Mouse (Mus musculus) hindbrain, embryonic 15.5 days (tissue): ENCODE data around the gene Olfr887. TPM values are rescaled to one million over a fixed set of nuclear protein-coding genes. Genes with fewer than 3 reads are reported as not detected.

Experiments
- ATAC-seq: fragments of 200-750 bp; cut with Nextera tagmentation; 2 replicates; pipeline ENCODE4 v1.8.0; 2017; ENCODE audit warnings: low read depth, moderate number of reproducible peaks, moderate TSS enrichment; ENCODE audit not compliant: low FRiP score
- H3K27ac ChIP-seq: fragments of 300-500 bp; sonication (generic); replicated peaks from 2 replicates; pipeline ENCODE4 v1.5.1; 2015; ENCODE audit warnings: mild to moderate bottlenecking, inconsistent platforms
- H3K27me3 ChIP-seq: fragments of 300-500 bp; sonication (generic); 2 replicates; pipeline ENCODE4 v1.6.1; 2015; ENCODE audit warnings: control low read depth, inconsistent platforms
- H3K36me3 ChIP-seq: fragments of 300-500 bp; sonication (generic); 2 replicates; pipeline ENCODE4 v1.6.1; 2015; ENCODE audit warnings: control low read depth, inconsistent platforms
- H3K4me1 ChIP-seq: fragments of 300-500 bp; sonication (generic); replicated peaks from 2 replicates; pipeline ENCODE4 v1.6.1; 2015; ENCODE audit warnings: control low read depth, inconsistent platforms
- H3K4me2 ChIP-seq: fragments of 300-500 bp; sonication (generic); 2 replicates; pipeline ENCODE4 v1.6.1; 2015; ENCODE audit warnings: moderate library complexity, mild to moderate bottlenecking, inconsistent platforms
- H3K4me3 ChIP-seq: fragments of 300-500 bp; sonication (generic); 2 replicates; pipeline ENCODE4 v1.5.1; 2015; ENCODE audit warnings: mild to moderate bottlenecking, inconsistent platforms
- H3K9ac ChIP-seq: fragments of 300-500 bp; sonication (generic); 2 replicates; pipeline ENCODE4 v1.6.1; 2015; ENCODE audit warnings: inconsistent platforms
- H3K9me3 ChIP-seq: fragments of 300-500 bp; sonication (generic); 2 replicates; pipeline ENCODE4 v1.6.1; 2016; ENCODE audit warnings: control low read depth, inconsistent platforms
- WGBS: fragments of 180-500 bp; shearing (Covaris S2); methylation state at CpG from one replicate; pipeline ENCODE4 v1.1.7; 2015; 5-methylcytosine and 5-hydroxymethylcytosine counted together
- polyA plus RNA-seq: library from polyadenylated mRNA; unstranded; fragments of >200 nt; fragmentation: Nextera tagmentation; extraction: Ambion mirVana; gene quantifications from 2 replicates; pipeline ENCODE4 v1.2.1, GENCODE M21; 2015

The Olfr887 gene
- polyA plus RNA-seq = not detected in 2 replicates

DNA sequence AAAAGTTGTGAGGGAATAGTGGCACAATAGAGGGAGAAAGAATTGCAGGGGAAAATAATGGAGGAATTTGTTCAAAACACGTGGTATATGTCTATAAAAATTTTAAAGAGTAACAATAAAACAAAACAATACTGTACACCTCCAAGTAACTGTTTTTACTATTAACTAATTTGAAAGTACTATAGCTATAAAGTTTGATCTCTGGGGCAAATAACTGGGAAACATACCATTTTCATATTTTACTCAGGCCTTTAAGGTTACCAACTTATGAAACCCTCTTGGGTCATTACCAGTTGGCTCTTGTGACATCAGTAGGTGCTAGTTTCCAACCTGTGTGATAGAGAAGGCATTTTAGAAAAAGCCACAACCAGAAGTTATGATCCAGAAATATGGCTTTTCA is at the start of gene Olfr887:
Gene Olfr887, plus strand, starts transcription at position 301 of the 400 bp plus-strand sequence.
- H3K36me3 ChIP-seq = no peaks in the 10 kb centered on the region
- no peaks in the 10 kb centered on the region for H3K27me3 ChIP-seq
- H3K4me2 ChIP-seq = no peak within 1 kb of the TSS
- WGBS = 92% methylated on average over 1 of the region's 1 CpGs
- H3K27ac ChIP-seq = no peak within 1 kb of the TSS
- no peak within 1 kb of the TSS for H3K4me3 ChIP-seq
- H3K9me3 ChIP-seq = no peaks in the 10 kb centered on the region
- H3K4me1 ChIP-seq = no peaks in the 10 kb centered on the region
- no peak for ATAC-seq
- H3K9ac ChIP-seq = no peak within 1 kb of the TSS

DNA sequence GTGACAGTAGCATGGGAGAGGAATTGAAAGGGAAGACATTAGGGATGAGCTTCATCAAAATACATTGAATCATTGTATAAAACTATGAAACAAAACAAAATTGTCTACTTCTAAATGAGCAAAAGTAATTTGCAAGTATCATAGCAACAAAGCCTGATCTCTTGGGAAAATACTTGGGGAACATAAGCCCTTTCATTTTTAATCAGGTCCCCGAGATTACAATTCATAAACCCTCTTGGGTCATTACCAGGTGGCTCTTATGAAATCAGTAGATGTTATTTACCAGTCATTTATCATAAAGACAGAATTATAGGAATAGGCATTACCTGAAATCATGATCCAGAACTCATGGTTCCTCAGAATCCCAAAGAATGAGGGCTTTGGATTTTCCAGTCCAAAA is 37.6 kb upstream of the Olfr887 start, which contains the start of gene Olfr884:
Gene Olfr884, plus strand, starts transcription at position 301 of the 400 bp plus-strand sequence.
- no peak within 1 kb of the TSS for H3K4me2 ChIP-seq
- no peaks in the 10 kb centered on the region for H3K4me1 ChIP-seq
- no peak within 1 kb of the TSS for H3K27ac ChIP-seq
- H3K4me3 ChIP-seq = no peak within 1 kb of the TSS
- H3K9me3 ChIP-seq = no peaks in the 10 kb centered on the region
- H3K27me3 ChIP-seq = no peaks in the 10 kb centered on the region
- ATAC-seq = no peak
- H3K9ac ChIP-seq = no peak within 1 kb of the TSS
- 60% methylated on average over 1 of the region's 1 CpGs for whole genome bisulfite sequencing
- H3K36me3 ChIP-seq = no peaks in the 10 kb centered on the region

- H3K27ac ChIP-seq = no peak within 1 kb of the TSS
- no peak for ATAC-seq
- H3K4me3 ChIP-seq = no peak within 1 kb of the TSS
- H3K4me1 ChIP-seq = no peaks in the 10 kb centered on the region
- no peaks in the 10 kb centered on the region for H3K9me3 ChIP-seq
- no peak within 1 kb of the TSS for H3K9ac ChIP-seq
- no peaks in the 10 kb centered on the region for H3K36me3 ChIP-seq
- no peak within 1 kb of the TSS for H3K4me2 ChIP-seq
- H3K27me3 ChIP-seq = no peaks in the 10 kb centered on the region
- 95% methylated on average over 3 of the region's 3 CpGs for WGBS
Measured at GRCm38 (mm10) chr9:38061022-38061421, 22.9 kb upstream of the Olfr887 start, which contains the start of gene Olfr885. TSS of gene Olfr885 (plus strand) at chr9:38061322.

- 83% methylated on average over 1 of the region's 1 CpGs for WGBS
- ATAC-seq = no peak
- H3K27ac ChIP-seq = no peak within 1 kb of the TSS
- H3K4me1 ChIP-seq = no peaks in the 10 kb centered on the region
- no peaks in the 10 kb centered on the region for H3K36me3 ChIP-seq
- H3K4me2 ChIP-seq = no peak within 1 kb of the TSS
- no peaks in the 10 kb centered on the region for H3K27me3 ChIP-seq
- no peaks in the 10 kb centered on the region for H3K9me3 ChIP-seq
- H3K4me3 ChIP-seq = no peak within 1 kb of the TSS
- H3K9ac ChIP-seq = no peak within 1 kb of the TSS
Measured at GRCm38 (mm10) chr9:38107828-38108227, 24.0 kb downstream of the Olfr887 start, which contains the start of gene Olfr888. TSS of gene Olfr888 (plus strand) at chr9:38108128.

DNA sequence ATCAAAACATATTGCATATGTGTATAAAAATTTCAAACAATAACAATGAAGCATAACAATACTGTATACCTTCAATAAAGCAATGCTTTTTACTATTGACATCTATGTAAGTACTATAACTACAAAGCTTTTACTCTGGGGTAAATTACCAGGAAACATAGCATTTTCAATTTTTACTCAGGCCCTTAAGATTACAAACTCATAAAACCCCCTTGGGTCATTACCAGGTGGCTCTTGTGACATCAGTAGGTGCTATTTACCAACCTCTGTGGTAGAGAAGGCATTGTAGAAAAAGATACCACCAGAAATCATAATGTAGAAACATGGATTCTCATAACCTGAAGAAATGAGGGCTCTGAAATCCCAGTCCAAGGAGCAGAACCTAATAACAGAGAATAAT is 31.0 kb downstream of the Olfr887 start, which contains the start of gene Olfr889:
Gene Olfr889, plus strand, starts transcription at position 301 of the 400 bp plus-strand sequence.
- no peak within 1 kb of the TSS for H3K9ac ChIP-seq

More for the DNA sequence above, 31.0 kb downstream of the Olfr887 start, which contains the start of gene Olfr889:
- Histone ChIP-seq H3K36me3 (no peaks in the 10 kb centered on the region), H3K9me3 (no peaks in the 10 kb centered on the region), H3K4me1 (no peaks in the 10 kb centered on the region), H3K4me2 (no peak within 1 kb of the TSS), H3K27me3 (no peaks in the 10 kb centered on the region), H3K4me3 (no peak within 1 kb of the TSS), H3K27ac (no peak within 1 kb of the TSS)
- ATAC-seq = no peak

Other genes starting within 250 kb of the Olfr887 start
- not detected in 2 replicates for gene Olfr877, start 229.8 kb upstream of the Olfr887 start, polyA plus RNA-seq
- not detected in 2 replicates for gene Olfr145, start 187.3 kb upstream of the Olfr887 start, polyA plus RNA-seq
- gene Olfr878, start 166.2 kb upstream of the Olfr887 start, polyA plus RNA-seq = not detected in 2 replicates
- not detected in 2 replicates for gene Olfr881, start 92.2 kb upstream of the Olfr887 start, polyA plus RNA-seq
- gene Olfr883, start 58.3 kb upstream of the Olfr887 start, polyA plus RNA-seq = not detected in 2 replicates
- not detected in 2 replicates for gene Olfr884, start 37.5 kb upstream of the Olfr887 start, polyA plus RNA-seq
- not detected in 2 replicates for gene Olfr885, start 22.8 kb upstream of the Olfr887 start, polyA plus RNA-seq
- gene Olfr888, start 24.1 kb downstream of the Olfr887 start, polyA plus RNA-seq = not detected in 2 replicates
- gene Olfr889, start 31.1 kb downstream of the Olfr887 start, polyA plus RNA-seq = 0.10 TPM in 2 replicates
- not detected in 2 replicates for gene Olfr890, start 58.4 kb downstream of the Olfr887 start, polyA plus RNA-seq
- not detected in 2 replicates for gene Olfr891, start 96.7 kb downstream of the Olfr887 start, polyA plus RNA-seq
- not detected in 2 replicates for gene Olfr893, start 124.3 kb downstream of the Olfr887 start, polyA plus RNA-seq
- gene Olfr894, start 134.0 kb downstream of the Olfr887 start, polyA plus RNA-seq = not detected in 2 replicates
- not detected in 2 replicates for gene Olfr143, start 168.7 kb downstream of the Olfr887 start, polyA plus RNA-seq
- gene Olfr895, start 183.8 kb downstream of the Olfr887 start, polyA plus RNA-seq = not detected in 2 replicates
- gene Olfr896-ps1, start 207.0 kb downstream of the Olfr887 start, polyA plus RNA-seq = not detected in 2 replicates
- not detected in 2 replicates for gene Olfr25, start 245.0 kb downstream of the Olfr887 start, polyA plus RNA-seq